Mouse (Mus musculus) v-Abl transformed pro-B cells (cell line): Measurements from ENCODE around the gene Ttc39d.

Experiments used
- in situ Hi-C, 2 experiments: fragments of 400-800 bp; cut with MboI; formaldehyde crosslinking; loops; one replicate each; pipeline ENCODE4 v1.15.1; 2025; ENCODE audit not compliant: unreplicated experiment in 2 of 2

Ttc39d gene

DNA sequence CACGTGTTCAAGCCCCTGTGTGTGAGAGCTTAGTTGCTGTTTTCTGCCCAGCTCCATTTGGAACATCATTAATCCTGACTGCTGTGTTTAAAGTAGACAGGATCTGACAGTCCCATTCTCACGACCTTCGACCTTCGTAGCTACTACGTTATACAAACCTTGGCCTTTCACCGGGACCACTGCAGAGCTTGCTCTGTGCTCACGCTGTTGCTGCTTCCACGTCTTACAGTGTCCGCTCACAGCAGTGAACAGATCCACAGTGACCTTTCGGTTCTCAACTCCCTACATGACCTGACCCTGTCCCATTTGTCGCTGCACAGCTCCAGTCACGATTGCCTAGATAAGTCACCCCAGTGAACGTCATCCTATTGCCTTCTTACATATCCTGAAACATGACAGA is 35.9 kb downstream of the Ttc39d start:
- in situ Hi-C loops = no loop called here

DNA sequence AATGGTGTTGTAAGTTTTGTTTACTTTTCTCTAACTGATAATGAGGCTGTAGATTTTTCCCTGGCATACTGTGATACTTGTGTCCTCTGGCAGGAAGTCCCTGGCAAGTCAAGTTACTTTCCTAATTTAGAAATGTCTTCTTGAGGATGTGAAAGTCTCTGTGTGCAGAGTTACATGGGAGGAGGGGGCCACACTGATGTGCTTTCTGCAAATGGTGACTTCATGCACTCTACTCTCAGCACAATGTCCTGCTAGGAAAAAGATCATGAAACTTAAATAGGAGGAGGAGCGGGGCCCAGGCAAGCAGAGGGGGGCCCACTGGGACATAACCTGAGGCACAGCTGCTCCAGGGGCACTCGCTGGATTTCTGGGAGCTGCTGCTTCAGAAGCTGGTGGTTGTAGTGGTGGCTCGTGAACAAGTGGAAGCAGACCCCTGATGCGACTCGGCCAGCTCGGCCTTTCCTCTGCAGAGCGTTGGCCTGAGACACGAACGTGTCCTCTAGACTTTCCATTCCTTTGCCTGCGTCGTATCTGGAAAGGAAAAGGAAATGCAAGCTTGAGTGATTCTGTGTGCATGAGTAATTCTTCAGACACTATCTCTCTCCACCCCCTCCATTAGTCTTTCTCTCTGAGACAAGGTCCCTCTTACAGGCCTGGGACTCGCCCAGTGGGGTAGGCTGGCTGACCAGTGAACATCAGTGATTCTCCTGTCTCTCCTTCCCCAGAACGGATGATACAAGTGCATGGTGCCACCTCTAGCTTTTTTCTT is 45.7 kb downstream of the Ttc39d start:
- in situ Hi-C loops = no loop called here

DNA sequence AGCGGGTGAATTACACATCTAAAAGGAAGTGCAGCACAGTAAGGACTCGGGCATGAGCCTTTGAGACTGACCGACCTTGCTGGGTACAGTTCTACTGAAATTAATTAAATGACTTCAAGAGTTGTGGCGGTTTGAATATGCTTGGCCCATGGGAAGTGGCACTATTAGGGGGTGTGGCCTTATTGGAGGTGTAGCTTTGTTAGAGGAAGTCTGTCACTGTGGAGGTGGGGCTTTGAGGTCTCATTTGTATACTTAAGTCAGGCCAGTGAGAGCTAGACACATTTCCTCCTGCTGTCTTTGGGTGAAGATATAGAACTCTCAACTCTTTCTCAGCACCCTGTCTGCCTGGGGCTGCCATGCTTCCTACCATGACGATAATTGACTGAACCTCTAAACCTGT is 47.2 kb downstream of the Ttc39d start:
- in situ Hi-C loops = no loop called here

DNA sequence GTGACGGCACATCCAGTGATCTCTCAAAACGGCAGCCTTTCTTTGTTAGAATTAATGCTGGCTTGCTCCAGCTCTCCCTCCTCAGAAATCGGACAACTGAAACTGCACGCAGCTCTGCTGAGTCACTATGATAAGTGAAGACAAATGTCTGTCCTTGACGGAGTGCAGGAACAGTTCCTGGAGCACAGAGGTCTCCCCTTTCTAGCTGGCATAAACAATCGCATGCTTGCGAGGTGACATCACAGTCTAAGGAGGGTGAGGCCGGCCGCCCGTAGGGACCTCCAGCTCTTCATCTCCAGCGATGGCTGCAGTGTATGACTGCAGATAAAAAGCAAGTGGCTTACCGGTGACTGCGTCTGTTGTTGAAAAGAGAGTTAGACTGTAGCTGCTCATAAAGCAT is 47.9 kb downstream of the Ttc39d start:
- in situ Hi-C loops = no loop called here

DNA sequence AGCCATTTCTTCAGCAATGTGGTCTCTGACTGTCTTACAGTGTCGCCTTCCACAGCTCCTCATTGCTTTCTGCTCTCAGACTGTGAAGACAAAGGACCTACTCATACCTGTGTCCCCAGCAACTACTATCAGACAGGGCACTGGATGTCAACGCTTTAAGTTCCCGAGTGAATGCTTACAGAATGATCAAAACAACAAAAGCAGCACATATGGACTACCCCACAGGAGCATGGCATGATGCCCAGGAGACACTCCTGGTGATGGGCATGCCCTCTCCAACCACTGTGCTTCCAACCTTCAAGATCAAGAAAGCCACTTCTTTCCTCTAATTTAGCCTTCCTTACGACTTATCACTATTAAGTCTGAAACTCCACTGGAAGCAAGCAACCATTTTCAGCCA is 59.8 kb downstream of the Ttc39d start:
- in situ Hi-C loops = no loop called here
